ENCODE assay signal across 9 mouse cellular contexts in the genomic region with DNA sequence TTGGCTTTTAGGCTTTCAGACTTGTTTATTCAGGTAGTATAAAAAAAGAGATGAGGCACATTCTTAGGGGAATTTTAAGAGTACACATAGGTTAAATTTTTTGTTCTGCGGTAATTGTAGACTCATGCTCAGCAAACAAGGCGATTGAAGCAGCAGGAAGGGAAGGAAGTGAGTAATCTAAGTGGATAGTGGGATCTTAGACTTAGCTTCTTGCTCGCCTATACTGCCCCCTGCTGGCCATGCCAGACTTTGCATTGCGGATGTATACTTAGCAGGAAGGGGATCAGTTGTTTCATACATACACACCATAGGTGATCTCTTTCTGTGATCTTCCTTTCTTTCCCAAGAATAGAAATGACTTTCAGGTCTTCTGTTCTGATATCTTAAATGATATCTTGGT.
DNase-seq lines count a peak whose midpoint lies in the region; ATAC-seq and TF ChIP-seq lines count a peak whose summit lies in the region.
"Had no signal": no experiment of that assay in that cellular context is flagged by ENCODE, and none has a peak within 500 bp of the region (broad histone marks: within the 10 kb centered on the region; RNA-seq: fewer than 3 reads in every experiment).

No protein-coding gene starts in this region.

- DNase-seq in 3134 (ENCODE audit: extremely low read depth, insufficient read length, low spot score), result peak; percentile 47
- peak; percentile 20 for DNase-seq in T-cell, adult 2 months (ENCODE audit: low spot score)
- peak; percentile 95 to 98 for DNase-seq in cerebellum, postnatal 36 days
- DNase-seq in gastrocnemius, adult 8-10 months (ENCODE audit: low spot score in 2 of 2), result peak; percentile 77 to 78
- peak; percentile 92 for DNase-seq in kidney, postnatal 14 days
- DNase-seq in liver, embryonic 14.5 days (ENCODE audit: low read depth in 3 of 3, low spot score in 3 of 3), result peak; percentile 37 to 45 (median 40)
- peak; percentile 86 for DNase-seq in ovary, postnatal 36 days (ENCODE audit: low spot score)
- DNase-seq in thymus, postnatal 14 days, result peak; percentile 80

- no peaks in the 10 kb centered on the region for H3K9me3 ChIP-seq in liver, embryonic 14.5 days (ENCODE audit: control insufficient read depth, low read length)

- no peak overlapping the region for H3K4me3 ChIP-seq in liver, embryonic 14.5 days (ENCODE audit: insufficient read depth in 1 of 2, low read depth in 2 of 2, low read length in 2 of 2)
- H3K4me3 ChIP-seq: erythroblast, embryonic 14.5 days had no signal

- H3K4me2 ChIP-seq in liver, embryonic 14.5 days (ENCODE audit: low read depth), result no peak overlapping the region

- TF ChIP-seq CTCF in liver, embryonic 14.5 days (IDR thresholded peaks at IDR 0.05; ENCODE audit: low read depth), result peak; percentile 88

- no peaks in the 10 kb centered on the region for H3K4me1 ChIP-seq in liver, embryonic 14.5 days (replicated peaks; ENCODE audit: control insufficient read depth in 2 of 2, insufficient read depth in 2 of 2, low read length in 1 of 2)

- H3K9ac ChIP-seq in liver, embryonic 14.5 days (replicated peaks), result no peak overlapping the region

- no peak overlapping the region for H3K27ac ChIP-seq in liver, embryonic 14.5 days

- no peaks in the 10 kb centered on the region for H3K36me3 ChIP-seq in liver, embryonic 14.5 days (replicated peaks; ENCODE audit: control insufficient read depth, insufficient read depth, low read depth)

- H3K27me3 ChIP-seq in liver, embryonic 14.5 days (ENCODE audit: control insufficient read depth, insufficient read depth, low read length), result no peaks in the 10 kb centered on the region

- no peak for TF ChIP-seq EP300 in liver, embryonic 14.5 days (IDR thresholded peaks at IDR 0.05; ENCODE audit: low read depth)

- ATAC-seq in liver, embryonic 14.5 days (ENCODE audit: insufficient read depth), result no peak

- WGBS in liver, embryonic 14.5 days (ENCODE audit: insufficient replicate concordance), result under 1% methylated on average over 4 of the region's 4 CpGs

Comparison
In these comparisons a context has a peak if more than half of its experiments do, and no peak if none do; other contexts are left out.
1. DNase-seq: peak in every context shown above with its lines; median percentile 96 in cerebellum, postnatal 36 days; 92 in kidney, postnatal 14 days; 86 in ovary, postnatal 36 days; 80 in thymus, postnatal 14 days; 78 in gastrocnemius, adult 8-10 months; 47 in 3134; 40 in liver, embryonic 14.5 days; 20 in T-cell, adult 2 months.